Mouse (Mus musculus) liver (tissue): ENCODE measurements around the gene Cpne7.
"Not testable (repeated sequence)": the region's sequence is repeated elsewhere in the genome, so short reads cannot be mapped to it uniquely, and the experiment has no call there.

Experiments used
- DNase-seq: peaks from one replicate; pipeline ENCODE4 v3.0.0-alpha.2; 2020; ENCODE audit warnings: mixed read lengths

Gene Cpne7

GRCm38 (mm10) chr8:123117127-123117731 is at the start of gene Cpne7:
TSS of gene Cpne7 (plus strand) at chr8:123117374.
- DNase-seq, result peak; percentile 77

GRCm38 (mm10) chr8:123071176-123071575 is 46.0 kb upstream of the Cpne7 start:
- no peak for DNase-seq

- peak; percentile 32 for DNase-seq
Observed at GRCm38 (mm10) chr8:123077213-123077612, 40.0 kb upstream of the Cpne7 start.

GRCm38 (mm10) chr8:123082993-123083392 is 34.2 kb upstream of the Cpne7 start:
- no peak for DNase-seq

- DNase-seq, result no peak
Observed at GRCm38 (mm10) chr8:123083610-123084009, 33.6 kb upstream of the Cpne7 start.

- no peak for DNase-seq
Observed at GRCm38 (mm10) chr8:123087289-123087688, 29.9 kb upstream of the Cpne7 start.

GRCm38 (mm10) chr8:123097216-123097615 is 20.0 kb upstream of the Cpne7 start:
- no peak for DNase-seq

GRCm38 (mm10) chr8:123097786-123098584 is 19.2 kb upstream of the Cpne7 start:
- DNase-seq, result no peak

GRCm38 (mm10) chr8:123100288-123100687 is 16.9 kb upstream of the Cpne7 start:
- no peak for DNase-seq

GRCm38 (mm10) chr8:123101244-123101643 is 15.9 kb upstream of the Cpne7 start:
- no peak for DNase-seq

GRCm38 (mm10) chr8:123101735-123102685 is 15.2 kb upstream of the Cpne7 start, which contains the start of gene Rpl13:
TSS of gene Rpl13 (plus strand) at chr8:123102350.
- DNase-seq, result peak; percentile 96

GRCm38 (mm10) chr8:123102855-123103254 is 14.3 kb upstream of the Cpne7 start:
- DNase-seq, result not testable (repeated sequence)

- no peak for DNase-seq
Observed at GRCm38 (mm10) chr8:123103285-123103684, 13.9 kb upstream of the Cpne7 start.

- DNase-seq, result no peak
Observed at GRCm38 (mm10) chr8:123104046-123104767, 13.0 kb upstream of the Cpne7 start.

- no peak for DNase-seq
Observed at GRCm38 (mm10) chr8:123105553-123106326, 11.4 kb upstream of the Cpne7 start.

- DNase-seq, result no peak
Observed at GRCm38 (mm10) chr8:123106531-123106930, 10.6 kb upstream of the Cpne7 start.

- no peak for DNase-seq
Observed at GRCm38 (mm10) chr8:123108010-123108409, 9.2 kb upstream of the Cpne7 start.

- no peak for DNase-seq
Observed at GRCm38 (mm10) chr8:123108953-123109352, 8.2 kb upstream of the Cpne7 start.

- peak; percentile 71 for DNase-seq
Observed at GRCm38 (mm10) chr8:123110649-123111048, 6.5 kb upstream of the Cpne7 start.

GRCm38 (mm10) chr8:123112892-123113291 is 4.3 kb upstream of the Cpne7 start:
- no peak for DNase-seq

GRCm38 (mm10) chr8:123113908-123114469 is 3.2 kb upstream of the Cpne7 start:
- DNase-seq, result no peak
